Mouse (Mus musculus) liver, embryonic 14.5 days (tissue): ENCODE results near the gene Gm572. TPM values are rescaled to one million over a fixed set of nuclear protein-coding genes. Genes with fewer than 3 reads are reported as not detected.

Source experiments
- ATAC-seq: fragments of 200-750 bp; cut with Nextera tagmentation; 2 replicates; pipeline ENCODE4 v1.8.0; 2017; ENCODE audit warnings: moderate number of reproducible peaks, mild to moderate bottlenecking, moderate library complexity; ENCODE audit not compliant: insufficient read depth
- DNase-seq, 3 experiments: peaks; one replicate each; pipeline ENCODE4 v3.0.0-alpha.2; 2012 to 2013; ENCODE audit warnings: low read depth in 3 of 3, low spot score in 3 of 3
- H3K27ac ChIP-seq: fragments of 300-500 bp; sonication (generic); 2 replicates; pipeline ENCODE4 v1.5.1; 2014; ENCODE audit warnings: moderate library complexity, mild to moderate bottlenecking, control low read depth, inconsistent platforms
- H3K27me3 ChIP-seq: fragments of 300-500 bp; sonication (generic); 2 replicates; pipeline ENCODE4 v1.6.1; 2014; ENCODE audit warnings: mild to moderate bottlenecking, low read length, moderate library complexity; ENCODE audit not compliant: control insufficient read depth, insufficient read depth
- H3K36me3 ChIP-seq: fragments of 300-500 bp; sonication (generic); replicated peaks from 2 replicates; pipeline ENCODE4 v1.6.1; 2014; ENCODE audit warnings: low read depth; ENCODE audit not compliant: control insufficient read depth, insufficient read depth
- H3K4me1 ChIP-seq, 2 experiments: fragments of 200-500 bp in 1 of 2; fragments of 300-500 bp in 1 of 2; sonication (generic) in 1 of 2; replicated peaks; 2 replicates each; pipeline ENCODE4 v1.6.1; 2012 to 2014; ENCODE audit warnings: antibody characterized with exemption in 1 of 2, inconsistent platforms in 1 of 2, low read length in 1 of 2; ENCODE audit not compliant: control insufficient read depth in 2 of 2, insufficient read depth in 2 of 2
- H3K4me2 ChIP-seq: fragments of 300-500 bp; sonication (generic); 2 replicates; pipeline ENCODE4 v1.6.1; 2014; ENCODE audit warnings: low read depth, mild to moderate bottlenecking, control low read depth, moderate library complexity
- H3K4me3 ChIP-seq, 2 experiments: fragments of 200-500 bp in 1 of 2; fragments of 300-500 bp in 1 of 2; sonication (generic) in 1 of 2; 2 replicates each; pipeline ENCODE4 v1.5.1; 2012 to 2014; ENCODE audit warnings: low read depth in 2 of 2, low read length in 2 of 2, mild to moderate bottlenecking in 2 of 2, control low read depth in 1 of 2, inconsistent platforms in 1 of 2, moderate library complexity in 1 of 2; ENCODE audit not compliant: insufficient read depth in 1 of 2
- H3K9ac ChIP-seq: fragments of 300-500 bp; sonication (generic); replicated peaks from 2 replicates; pipeline ENCODE4 v1.6.1; 2014; ENCODE audit warnings: mild to moderate bottlenecking, control low read depth, moderate library complexity
- H3K9me3 ChIP-seq: fragments of 300-500 bp; sonication (generic); 2 replicates; pipeline ENCODE4 v1.6.1; 2016; ENCODE audit warnings: low read length, mixed read lengths; ENCODE audit not compliant: control insufficient read depth
- CTCF ChIP-seq: IDR thresholded peaks from 2 replicates; pipeline ENCODE4 v1.5.1; 2016; ENCODE audit warnings: antibody characterized with exemption, low read depth, control low read depth
- EP300 ChIP-seq: IDR thresholded peaks from 2 replicates; pipeline ENCODE4 v1.6.1; 2016; ENCODE audit warnings: antibody characterized with exemption, low read depth
- WGBS: fragments of 180-500 bp; shearing (Covaris S2); extraction: QIAGEN DNeasy Blood & Tissue Kit; methylation state at CpG from one replicate; pipeline ENCODE4 v1.1.7; 2014; ENCODE audit not compliant: insufficient replicate concordance; 5-methylcytosine and 5-hydroxymethylcytosine counted together
- polyA plus RNA-seq, 2 experiments: library from polyadenylated mRNA; depleted of rRNA in 1 of 2; stranded (reverse) in 1 of 2; unstranded in 1 of 2; fragments of >200 nt; fragmentation: Nextera tagmentation in 1 of 2; extraction: Ambion mirVana in 1 of 2; gene quantifications; 2 replicates each; pipeline versions ENCODE4 v1.2.1 to v1.2.3; 2012 to 2014

The Gm572 gene
- polyA plus RNA-seq, 2 experiments = not detected

GRCm38 (mm10) chr4:148625010-148625409 lies 18.1 kb upstream of the Gm572 start:
- H3K27ac ChIP-seq = no peak overlapping the region
- no peaks in the 10 kb centered on the region for H3K9me3 ChIP-seq
- peak overlapping the region; percentile 29 to 97; a peak in 3 of 4 replicates for H3K4me3 ChIP-seq
- H3K9ac ChIP-seq = no peak overlapping the region
- H3K36me3 ChIP-seq = peaks cover 51% of the 10 kb centered on the region
- H3K4me1 ChIP-seq = peaks cover 6 to 18% of the 10 kb centered on the region in 2 experiments; a peak in 3 of 4 replicates
- TF ChIP-seq EP300 = no peak
- TF ChIP-seq CTCF = no peak
- DNase-seq (no peak), ATAC-seq (no peak)
- peak overlapping the region; percentile 97 for H3K4me2 ChIP-seq
- no peaks in the 10 kb centered on the region for H3K27me3 ChIP-seq
- 78% methylated on average over 10 of the region's 10 CpGs for WGBS

GRCm38 (mm10) chr4:148625756-148626622 lies 17.1 kb upstream of the Gm572 start:
- Histone ChIP-seq H3K27me3 (no peaks in the 10 kb centered on the region), H3K36me3 (peaks cover 42% of the 10 kb centered on the region), H3K27ac (peak overlapping the region; percentile 84), H3K4me2 (peak overlapping the region; percentile 97), H3K9me3 (no peaks in the 10 kb centered on the region), H3K4me1 (peaks cover 6 to 18% of the 10 kb centered on the region in 2 experiments; a peak in 3 of 4 replicates), H3K4me3 (peak overlapping the region; percentile 77 to 97), H3K9ac (peak overlapping the region; percentile 100)
- peak; percentile 64 for ATAC-seq
- peak; percentile 30 to 54 (median 31) for DNase-seq
- TF ChIP-seq EP300 = no peak
- no peak for TF ChIP-seq CTCF
- WGBS = under 1% methylated on average over 57 of the region's 57 CpGs

GRCm38 (mm10) chr4:148626623-148627185 lies 16.4 kb upstream of the Gm572 start, which contains the start of gene Tardbp:
Gene Tardbp (minus strand): TSS chr4:148627019.
- peaks cover 6 to 18% of the 10 kb centered on the region in 2 experiments; a peak in 3 of 4 replicates for H3K4me1 ChIP-seq
- ATAC-seq (peak; percentile 94), DNase-seq (peak; percentile 86 to 90 (median 88))
- peak within 1 kb of the TSS; percentile 77 to 97 for H3K4me3 ChIP-seq
- peaks cover 35% of the 10 kb centered on the region for H3K36me3 ChIP-seq
- TF ChIP-seq CTCF (peak; percentile 30; the same call in 1 of the 2 replicates), EP300 (peak; percentile 67)
- H3K9ac ChIP-seq = peak within 1 kb of the TSS; percentile 100
- peak within 1 kb of the TSS; percentile 84 for H3K27ac ChIP-seq
- H3K9me3 ChIP-seq = no peaks in the 10 kb centered on the region
- H3K27me3 ChIP-seq = no peaks in the 10 kb centered on the region
- WGBS = under 1% methylated on average over 51 of the region's 51 CpGs
- peak within 1 kb of the TSS; percentile 97 for H3K4me2 ChIP-seq

- H3K36me3 ChIP-seq = peaks cover 30% of the 10 kb centered on the region
- no peaks in the 10 kb centered on the region for H3K9me3 ChIP-seq
- no peaks in the 10 kb centered on the region for H3K27me3 ChIP-seq
- peak overlapping the region; percentile 97 for H3K4me2 ChIP-seq
- H3K4me1 ChIP-seq = peaks cover 6 to 18% of the 10 kb centered on the region in 2 experiments; a peak in 3 of 4 replicates
- no peak for TF ChIP-seq EP300
- TF ChIP-seq CTCF = no peak
- ATAC-seq (peak; percentile 0; the same call in 1 of the 2 replicates), DNase-seq (no peak)
- peak overlapping the region; percentile 100 for H3K9ac ChIP-seq
- 60% methylated on average over 3 of the region's 3 CpGs for WGBS
- H3K4me3 ChIP-seq = peak overlapping the region in 1 of 2 experiments; percentile 97; a peak in 2 of 4 replicates
- H3K27ac ChIP-seq = no peak overlapping the region; the same call in 1 of the 2 replicates
Measured at GRCm38 (mm10) chr4:148627246-148627645, 15.9 kb upstream of the Gm572 start.
